30 mouse cellular contexts compared by ENCODE assay signal in genomic region chr17:73247758-73248157, GRCm38 (mm10).
A peak's percentile ranks its signal among the peaks of the same experiment; 100 is the strongest.
DNase-seq lines count a peak whose midpoint lies in the region; ATAC-seq lines count a peak whose summit lies in the region.
"Had no signal": no experiment of that assay in that cellular context is flagged by ENCODE, and none has a peak within 500 bp of the region (broad histone marks: within the 10 kb centered on the region; RNA-seq: fewer than 3 reads in every experiment).

No protein-coding gene starts in this region.

- H3K9me3 ChIP-seq in liver, embryonic 13.5 days (replicated peaks), result no peaks in the 10 kb centered on the region
- H3K9me3 ChIP-seq: embryonic facial prominence, embryonic 13.5 days; forebrain, embryonic 10.5 days; forebrain, embryonic 15.5 days; G1E; heart, embryonic 13.5 days; hindbrain, embryonic 10.5 days; limb, embryonic 12.5 days; stomach, embryonic 15.5 days had no signal

- peaks cover 29% of the 10 kb centered on the region for H3K4me1 ChIP-seq in liver, embryonic 13.5 days (replicated peaks)
- H3K4me1 ChIP-seq: embryonic facial prominence, embryonic 13.5 days; forebrain, embryonic 15.5 days; limb, embryonic 12.5 days had no signal

- H3K9ac ChIP-seq in liver, embryonic 13.5 days, result no peak overlapping the region
- H3K9ac ChIP-seq: embryonic facial prominence, embryonic 13.5 days; forebrain, embryonic 15.5 days; heart, embryonic 13.5 days; limb, embryonic 12.5 days; stomach, embryonic 15.5 days had no signal

- DNase-seq in adrenal gland, adult (ENCODE audit: inconsistent age in 2 of 2, low spot score in 1 of 2), result peak; percentile 45 to 87
- no peak for DNase-seq in adrenal gland, adult 18-20 months (ENCODE audit: low spot score in 2 of 2)
- peak; percentile 27 for DNase-seq in c-Kit-positive CD71-positive TER-119-positive erythroid progenitor cells, embryonic 14.5 days (ENCODE audit: low spot score)
- DNase-seq in liver, embryonic 13.5 days, result no peak
- no peak for DNase-seq in kidney, adult 8-10 months
- DNase-seq: adrenal gland, postnatal 36 days; cerebellum, adult 11 months; cerebellum, adult 9-11 months; gastrocnemius, postnatal 36 days; heart, adult 2 months; heart, postnatal 10 days; kidney, adult 2 months; layer of hippocampus, postnatal 36 days; lung, adult 18-20 months; midbrain, embryonic 14.5 days; thymus, postnatal 14 days had no signal

- whole genome bisulfite sequencing in liver, embryonic 13.5 days (ENCODE audit: insufficient replicate concordance), result 46% methylated on average over 14 of the region's 14 CpGs

- H3K4me2 ChIP-seq in liver, embryonic 13.5 days, result no peak overlapping the region
- H3K4me2 ChIP-seq: embryonic facial prominence, embryonic 13.5 days; forebrain, embryonic 15.5 days; heart, embryonic 13.5 days; limb, embryonic 12.5 days; stomach, embryonic 15.5 days had no signal

- no peaks in the 10 kb centered on the region for H3K27me3 ChIP-seq in liver, embryonic 13.5 days
- H3K27me3 ChIP-seq: embryonic facial prominence, embryonic 13.5 days; forebrain, embryonic 15.5 days; heart, embryonic 13.5 days; limb, embryonic 12.5 days; stomach, embryonic 15.5 days had no signal

- H3K4me3 ChIP-seq in liver, embryonic 13.5 days (replicated peaks), result no peak overlapping the region
- H3K4me3 ChIP-seq: embryonic facial prominence, embryonic 13.5 days; forebrain, embryonic 10.5 days; forebrain, embryonic 15.5 days; heart, adult 2 months; heart, embryonic 13.5 days; hindbrain, embryonic 10.5 days; limb, embryonic 12.5 days; stomach, embryonic 15.5 days had no signal

- no peak overlapping the region for H3K27ac ChIP-seq in liver, embryonic 13.5 days
- H3K27ac ChIP-seq: embryonic facial prominence, embryonic 13.5 days; forebrain, embryonic 10.5 days; forebrain, embryonic 15.5 days; heart, adult 2 months; heart, embryonic 13.5 days; hindbrain, embryonic 10.5 days; kidney, postnatal 0 days; limb, embryonic 12.5 days; macrophage; stomach, embryonic 15.5 days had no signal

- ATAC-seq in liver, embryonic 13.5 days (ENCODE audit: low read depth), result peak; percentile 76
- ATAC-seq in megakaryocyte-erythroid progenitor cell, adult 5-6 weeks (replicated peaks; ENCODE audit: low FRiP score, low TSS enrichment, poor library complexity, severe bottlenecking), result 0 out of 2 replicates have a peak, but pooled peaks have one; percentile 27
- no peak for ATAC-seq in activated CD4-positive, CD25-positive, alpha-beta regulatory T cell, adult 4 months
- ATAC-seq: forebrain, embryonic 15.5 days; hindbrain, embryonic 16.5 days; lung, postnatal 0 days had no signal

- no peaks in the 10 kb centered on the region for H3K36me3 ChIP-seq in liver, embryonic 13.5 days
- H3K36me3 ChIP-seq: embryonic facial prominence, embryonic 13.5 days; forebrain, embryonic 10.5 days; forebrain, embryonic 15.5 days; limb, embryonic 12.5 days; stomach, embryonic 15.5 days had no signal

Comparison
In these comparisons a context has a peak if more than half of its experiments do, and no peak if none do; other contexts are left out.
1. DNase-seq: peak in adrenal gland, adult (2 of 2) and c-Kit-positive CD71-positive TER-119-positive erythroid progenitor cells, embryonic 14.5 days (single experiment); none in adrenal gland, adult 18-20 months (0 of 2), liver, embryonic 13.5 days (single experiment) and kidney, adult 8-10 months (0 of 2).